Mouse (Mus musculus): ENCODE measurements at regions not wholly inside any gene's neighbourhood (a gene's known extent, or its start where the extent isn't known, plus 50 kb on each side); places are given as distances from the start of the nearest gene placed in this dataset.

- no peak overlapping the region for H3K27ac ChIP-seq (ENCODE audit: low read depth)
- no peaks in the 10 kb centered on the region for H3K4me1 ChIP-seq (replicated peaks; ENCODE audit: control insufficient read depth, insufficient read depth, low read length)
- DNase-seq (ENCODE audit: low spot score): no peak
- H3K27me3 ChIP-seq (replicated peaks; ENCODE audit: control insufficient read depth, insufficient read depth, low read length): no peaks in the 10 kb centered on the region
- no peak overlapping the region for H3K4me3 ChIP-seq (ENCODE audit: low read depth, low read length)
- no peak overlapping the region for H3K9ac ChIP-seq (ENCODE audit: low read length)
- WGBS: 73% methylated on average over 3 of the region's 3 CpGs
- no peaks in the 10 kb centered on the region for H3K9me3 ChIP-seq (ENCODE audit: control insufficient read depth, low read length)
- H3K36me3 ChIP-seq (ENCODE audit: control insufficient read depth, insufficient read depth, low read length): no peaks in the 10 kb centered on the region
- no peak overlapping the region for H3K4me2 ChIP-seq (ENCODE audit: low read length)
- no peak for ATAC-seq (replicated peaks; ENCODE audit: low FRiP score, low TSS enrichment, low read depth)
Observed at GRCm38 (mm10) chr13:34468132-34468748, 123.3 kb upstream of the Slc22a23 start.

- H3K4me1 ChIP-seq (replicated peaks; ENCODE audit: control insufficient read depth, insufficient read depth, low read length): peaks cover 7% of the 10 kb centered on the region; the same call in 1 of the 2 replicates
- H3K27me3 ChIP-seq (replicated peaks; ENCODE audit: control insufficient read depth, insufficient read depth, low read length): no peaks in the 10 kb centered on the region
- no peak overlapping the region for H3K4me3 ChIP-seq (ENCODE audit: low read depth, low read length)
- H3K4me2 ChIP-seq (ENCODE audit: low read length): no peak overlapping the region
- H3K9ac ChIP-seq (ENCODE audit: low read length): no peak overlapping the region
- DNase-seq (ENCODE audit: low spot score) (no peak), ATAC-seq (replicated peaks; ENCODE audit: low FRiP score, low TSS enrichment, low read depth) (no peak)
- H3K9me3 ChIP-seq (ENCODE audit: control insufficient read depth, low read length): no peaks in the 10 kb centered on the region
- H3K36me3 ChIP-seq (ENCODE audit: control insufficient read depth, insufficient read depth, low read length): no peaks in the 10 kb centered on the region
- H3K27ac ChIP-seq (ENCODE audit: low read depth): no peak overlapping the region
Observed at GRCm38 (mm10) chr13:34465862-34466430, 121.0 kb upstream of the Slc22a23 start.

DNA sequence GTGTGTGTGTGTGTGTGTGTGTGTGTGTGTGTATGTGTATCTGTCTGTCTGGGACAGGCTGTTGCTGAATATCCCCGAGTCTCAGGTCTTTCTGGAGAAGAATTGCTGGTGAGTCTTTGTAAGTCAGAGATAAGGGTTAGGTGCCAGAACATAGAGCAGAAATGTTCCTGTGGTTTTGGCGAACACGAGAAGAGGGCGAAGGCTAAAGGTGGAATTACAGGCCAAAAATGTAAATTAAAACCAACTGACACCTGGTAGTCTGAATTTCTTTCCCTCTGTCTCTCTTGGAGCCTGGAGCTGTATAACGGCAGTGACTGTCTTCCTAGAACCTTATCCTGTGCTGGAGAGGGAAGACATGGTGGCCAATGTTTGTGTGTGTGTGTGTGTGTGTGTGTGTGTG lies 120.5 kb upstream of the Slc22a23 start:
- Histone ChIP-seq H3K9ac (ENCODE audit: low read length) (no peak overlapping the region), H3K4me3 (ENCODE audit: low read depth, low read length) (no peak overlapping the region), H3K27me3 (replicated peaks; ENCODE audit: control insufficient read depth, insufficient read depth, low read length) (no peaks in the 10 kb centered on the region), H3K4me2 (ENCODE audit: low read length) (no peak overlapping the region), H3K27ac (ENCODE audit: low read depth) (no peak overlapping the region), H3K4me1 (replicated peaks; ENCODE audit: control insufficient read depth, insufficient read depth, low read length) (peaks cover 7% of the 10 kb centered on the region; the same call in 1 of the 2 replicates), H3K9me3 (ENCODE audit: control insufficient read depth, low read length) (no peaks in the 10 kb centered on the region), H3K36me3 (ENCODE audit: control insufficient read depth, insufficient read depth, low read length) (no peaks in the 10 kb centered on the region)
- DNase-seq (ENCODE audit: low spot score) (no peak), ATAC-seq (replicated peaks; ENCODE audit: low FRiP score, low TSS enrichment, low read depth) (no peak)
- 75% methylated on average over 5 of the region's 5 CpGs for WGBS

DNA sequence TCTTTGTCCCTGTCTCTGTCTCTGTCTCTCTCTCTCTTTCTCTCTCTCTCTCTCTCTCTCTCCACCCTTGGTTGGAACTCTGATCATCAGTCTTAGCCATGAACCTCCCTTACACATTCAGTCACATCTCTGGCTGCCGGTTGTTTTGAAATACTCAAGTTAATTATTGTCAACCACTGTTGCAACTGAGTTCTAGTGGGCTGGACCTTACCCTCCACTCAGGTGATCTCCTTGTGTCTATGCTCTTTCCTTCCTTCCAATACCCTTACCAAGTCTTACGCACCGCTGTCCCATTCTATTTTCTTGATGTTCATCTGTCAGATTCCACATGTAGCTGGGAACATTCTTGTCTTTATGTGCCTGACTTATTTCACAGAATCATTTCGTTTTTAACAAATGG lies 119.2 kb upstream of the Slc22a23 start:
- DNase-seq (ENCODE audit: low spot score) (no peak), ATAC-seq (replicated peaks; ENCODE audit: low FRiP score, low TSS enrichment, low read depth) (no peak)
- Histone ChIP-seq H3K9ac (ENCODE audit: low read length) (no peak overlapping the region), H3K4me1 (replicated peaks; ENCODE audit: control insufficient read depth, insufficient read depth, low read length) (peaks cover 7% of the 10 kb centered on the region; the same call in 1 of the 2 replicates), H3K9me3 (ENCODE audit: control insufficient read depth, low read length) (no peaks in the 10 kb centered on the region), H3K4me2 (ENCODE audit: low read length) (no peak overlapping the region), H3K27ac (ENCODE audit: low read depth) (no peak overlapping the region), H3K36me3 (ENCODE audit: control insufficient read depth, insufficient read depth, low read length) (no peaks in the 10 kb centered on the region), H3K27me3 (replicated peaks; ENCODE audit: control insufficient read depth, insufficient read depth, low read length) (no peaks in the 10 kb centered on the region), H3K4me3 (ENCODE audit: low read depth, low read length) (no peak overlapping the region)
- 85% methylated on average over 4 of the region's 4 CpGs for WGBS

DNA sequence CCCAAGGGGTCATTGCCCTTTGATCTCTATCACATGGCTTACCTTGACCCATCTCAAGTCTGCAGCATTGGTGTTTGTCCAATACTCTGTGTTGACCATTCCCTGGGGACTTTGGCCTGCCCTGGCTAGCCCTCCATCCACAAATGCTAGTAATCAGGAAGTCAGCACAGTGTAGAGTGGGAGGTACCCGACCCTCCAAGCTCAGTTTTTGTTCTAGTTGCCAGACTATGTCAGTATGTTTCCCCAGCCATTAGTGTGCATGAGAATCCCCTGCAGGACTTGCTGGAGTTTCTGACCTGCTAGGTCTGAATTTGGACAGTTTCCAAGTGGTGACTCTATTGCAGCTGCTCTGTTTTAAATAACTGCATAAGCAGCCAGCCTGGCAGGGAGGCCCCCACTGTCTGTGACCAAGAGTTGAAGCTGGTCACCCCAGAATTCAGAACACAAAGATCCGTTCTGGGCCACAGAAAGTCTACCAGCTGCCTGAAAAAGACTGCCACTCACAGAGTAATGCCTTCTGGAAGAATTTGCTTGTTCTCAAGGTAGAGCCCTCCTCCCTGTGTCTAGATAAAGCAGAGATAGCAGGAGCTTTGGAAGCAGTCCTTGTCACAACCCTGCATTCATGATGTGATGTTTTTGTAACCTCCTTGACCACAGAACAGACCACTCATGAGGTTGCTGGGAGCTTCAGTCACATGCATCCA lies 118.0 kb upstream of the Slc22a23 start:
- H3K9me3 ChIP-seq (ENCODE audit: control insufficient read depth, low read length): no peaks in the 10 kb centered on the region
- no peak overlapping the region for H3K4me2 ChIP-seq (ENCODE audit: low read length)
- no peak overlapping the region for H3K4me3 ChIP-seq (ENCODE audit: low read depth, low read length)
- ATAC-seq (replicated peaks; ENCODE audit: low FRiP score, low TSS enrichment, low read depth): peak; percentile 40; the same call in 1 of the 2 replicates
- WGBS: 22% methylated on average over 2 of the region's 2 CpGs
- H3K36me3 ChIP-seq (ENCODE audit: control insufficient read depth, insufficient read depth, low read length): no peaks in the 10 kb centered on the region
- H3K27me3 ChIP-seq (replicated peaks; ENCODE audit: control insufficient read depth, insufficient read depth, low read length): no peaks in the 10 kb centered on the region
- H3K4me1 ChIP-seq (replicated peaks; ENCODE audit: control insufficient read depth, insufficient read depth, low read length): peaks cover 7% of the 10 kb centered on the region; the same call in 1 of the 2 replicates
- DNase-seq (ENCODE audit: low spot score): peak; percentile 59
- H3K27ac ChIP-seq (ENCODE audit: low read depth): peak overlapping the region; percentile 38; the same call in 1 of the 2 replicates
- no peak overlapping the region for H3K9ac ChIP-seq (ENCODE audit: low read length)

DNA sequence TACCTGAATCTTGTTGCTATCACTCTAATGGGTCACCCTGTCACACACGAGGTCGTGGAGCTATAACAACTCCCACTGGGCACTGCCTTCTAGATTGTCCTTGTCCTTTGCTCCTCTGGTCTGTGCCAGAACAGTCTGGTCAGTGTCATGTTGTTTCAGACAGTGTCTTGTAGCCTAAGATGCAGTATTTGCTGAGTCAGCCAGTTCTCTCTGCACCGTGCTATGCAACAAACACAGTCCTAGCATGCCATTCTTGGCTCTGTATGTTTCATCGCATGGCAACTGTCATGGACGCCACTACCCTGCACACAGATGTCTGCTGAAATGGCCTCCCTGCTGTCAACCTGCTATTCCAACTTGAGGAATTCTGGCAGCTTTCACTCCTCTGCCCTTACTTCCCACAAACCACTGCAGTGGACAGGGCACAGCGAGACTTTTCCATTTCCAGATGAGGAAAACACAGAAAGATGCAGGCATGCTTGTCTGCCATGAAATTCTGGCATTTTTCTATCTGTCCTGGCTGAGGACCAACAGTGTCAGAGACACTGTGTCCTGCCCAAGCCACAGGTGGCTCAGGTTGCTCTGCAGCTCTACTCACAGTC lies 117.3 kb upstream of the Slc22a23 start:
- H3K4me1 ChIP-seq (replicated peaks; ENCODE audit: control insufficient read depth, insufficient read depth, low read length): peaks cover 7% of the 10 kb centered on the region; the same call in 1 of the 2 replicates
- WGBS: 77% methylated on average over 6 of the region's 6 CpGs
- H3K4me2 ChIP-seq (ENCODE audit: low read length): no peak overlapping the region
- no peak for DNase-seq (ENCODE audit: low spot score)
- no peak overlapping the region for H3K4me3 ChIP-seq (ENCODE audit: low read depth, low read length)
- H3K27ac ChIP-seq (ENCODE audit: low read depth): no peak overlapping the region
- H3K9ac ChIP-seq (ENCODE audit: low read length): no peak overlapping the region
- H3K27me3 ChIP-seq (replicated peaks; ENCODE audit: control insufficient read depth, insufficient read depth, low read length): no peaks in the 10 kb centered on the region
- H3K9me3 ChIP-seq (ENCODE audit: control insufficient read depth, low read length): no peaks in the 10 kb centered on the region
- no peaks in the 10 kb centered on the region for H3K36me3 ChIP-seq (ENCODE audit: control insufficient read depth, insufficient read depth, low read length)
- 0 out of 2 replicates have a peak, but pooled peaks have one; percentile 55 for ATAC-seq (replicated peaks; ENCODE audit: low FRiP score, low TSS enrichment, low read depth)

GRCm38 (mm10) chr13:34460969-34461368 lies 116.0 kb upstream of the Slc22a23 start:
- WGBS: 42% methylated on average over 4 of the region's 4 CpGs
- no peak overlapping the region for H3K27ac ChIP-seq (ENCODE audit: low read depth)

DNA sequence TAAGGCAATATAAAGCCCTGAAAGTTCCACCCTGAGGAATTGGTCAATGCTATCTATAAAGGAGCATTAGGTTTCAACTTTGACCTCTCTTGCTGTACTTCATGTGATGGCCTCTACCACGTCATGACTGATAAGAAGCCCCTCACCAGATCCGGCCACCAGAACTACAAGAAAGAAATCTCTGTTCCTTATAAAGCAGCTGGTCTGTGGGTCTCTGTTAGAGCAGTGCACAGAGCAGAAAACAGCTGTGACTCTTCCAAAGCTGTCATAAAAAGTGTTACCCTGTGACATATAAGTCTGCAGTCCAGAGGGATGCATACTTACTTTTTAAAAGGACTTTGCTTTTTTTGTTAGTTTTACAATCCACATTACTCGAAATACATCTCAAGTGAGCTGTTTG lies 111.1 kb upstream of the Slc22a23 start:
- WGBS: 22% methylated on average over 3 of the region's 3 CpGs
- H3K36me3 ChIP-seq (ENCODE audit: control insufficient read depth, insufficient read depth, low read length): no peaks in the 10 kb centered on the region
- H3K27ac ChIP-seq (ENCODE audit: low read depth): no peak overlapping the region
- no peak overlapping the region for H3K4me2 ChIP-seq (ENCODE audit: low read length)
- no peak for ATAC-seq (replicated peaks; ENCODE audit: low FRiP score, low TSS enrichment, low read depth)
- H3K27me3 ChIP-seq (replicated peaks; ENCODE audit: control insufficient read depth, insufficient read depth, low read length): no peaks in the 10 kb centered on the region
- no peak for DNase-seq (ENCODE audit: low spot score)
- no peak overlapping the region for H3K9ac ChIP-seq (ENCODE audit: low read length)
- no peaks in the 10 kb centered on the region; the same call in 1 of the 2 replicates for H3K4me1 ChIP-seq (replicated peaks; ENCODE audit: control insufficient read depth, insufficient read depth, low read length)
- no peaks in the 10 kb centered on the region for H3K9me3 ChIP-seq (ENCODE audit: control insufficient read depth, low read length)
- H3K4me3 ChIP-seq (ENCODE audit: low read depth, low read length): no peak overlapping the region

More at GRCm38 (mm10) chr13:34460969-34461368, 116.0 kb upstream of the Slc22a23 start:
- Histone ChIP-seq H3K4me3 (ENCODE audit: low read depth, low read length) (no peak overlapping the region), H3K27me3 (replicated peaks; ENCODE audit: control insufficient read depth, insufficient read depth, low read length) (no peaks in the 10 kb centered on the region), H3K9ac (ENCODE audit: low read length) (no peak overlapping the region), H3K36me3 (ENCODE audit: control insufficient read depth, insufficient read depth, low read length) (no peaks in the 10 kb centered on the region), H3K4me2 (ENCODE audit: low read length) (no peak overlapping the region), H3K9me3 (ENCODE audit: control insufficient read depth, low read length) (no peaks in the 10 kb centered on the region), H3K4me1 (replicated peaks; ENCODE audit: control insufficient read depth, insufficient read depth, low read length) (peaks cover 7% of the 10 kb centered on the region; the same call in 1 of the 2 replicates)
- DNase-seq (ENCODE audit: low spot score) (no peak), ATAC-seq (replicated peaks; ENCODE audit: low FRiP score, low TSS enrichment, low read depth) (no peak)

Data from intestine, embryonic 14.5 days (tissue).